ENCODE assay signal across 11 mouse cellular contexts in the genomic region with DNA sequence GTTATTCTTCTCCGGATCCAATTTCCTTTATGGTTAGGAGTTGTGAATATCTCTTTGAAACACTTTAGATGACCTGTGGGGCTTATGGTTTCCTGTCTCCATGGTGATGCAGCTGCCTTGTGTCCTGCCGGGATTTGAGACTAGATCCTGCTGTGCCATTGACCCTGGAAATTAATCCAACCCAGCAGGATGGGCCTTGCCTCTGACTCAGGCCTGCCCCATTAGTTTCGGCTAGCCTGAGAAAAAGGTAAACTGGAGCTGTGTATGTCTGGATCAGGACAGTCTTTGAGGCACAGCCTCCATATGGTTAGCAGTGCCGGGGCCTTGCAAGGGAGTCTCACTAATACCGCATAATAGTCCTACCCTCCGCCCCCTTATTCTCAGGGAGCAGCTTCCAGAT. TPM values are rescaled to one million over a fixed set of nuclear protein-coding genes. Genes with fewer than 3 reads are reported as not detected.
A peak's percentile ranks its signal among the peaks of the same experiment; 100 is the strongest.
DNase-seq lines count a peak whose midpoint lies in the region; ATAC-seq and TF ChIP-seq lines count a peak whose summit lies in the region.
"Had no signal": no experiment of that assay in that cellular context is flagged by ENCODE, and none has a peak within 500 bp of the region (broad histone marks: within the 10 kb centered on the region; RNA-seq: fewer than 3 reads in every experiment).

No protein-coding gene starts in this region.

- no peak overlapping the region for H3K4me2 ChIP-seq in hindbrain, embryonic 14.5 days (replicated peaks)
- no peak overlapping the region for H3K4me2 ChIP-seq in hindbrain, embryonic 16.5 days (ENCODE audit: low read length)
- H3K4me2 ChIP-seq in embryonic facial prominence, embryonic 14.5 days (ENCODE audit: low read depth, low read length), result no peak overlapping the region
- no peak overlapping the region for H3K4me2 ChIP-seq in neural tube, embryonic 11.5 days (ENCODE audit: low read depth)

- H3K36me3 ChIP-seq in hindbrain, embryonic 14.5 days (replicated peaks; ENCODE audit: control insufficient read depth, insufficient read depth), result no peaks in the 10 kb centered on the region
- no peaks in the 10 kb centered on the region for H3K36me3 ChIP-seq in hindbrain, embryonic 16.5 days (ENCODE audit: control insufficient read depth, insufficient read depth, low read length)
- no peaks in the 10 kb centered on the region for H3K36me3 ChIP-seq in embryonic facial prominence, embryonic 14.5 days (ENCODE audit: control insufficient read depth, insufficient read depth, low read length)
- no peaks in the 10 kb centered on the region for H3K36me3 ChIP-seq in neural tube, embryonic 11.5 days (ENCODE audit: control insufficient read depth, insufficient read depth, low read length)

- no peak overlapping the region for H3K27ac ChIP-seq in hindbrain, embryonic 14.5 days
- no peak overlapping the region for H3K27ac ChIP-seq in hindbrain, embryonic 16.5 days (ENCODE audit: low read depth, low read length)
- H3K27ac ChIP-seq in embryonic facial prominence, embryonic 14.5 days (replicated peaks; ENCODE audit: low read depth, low read length), result no peak overlapping the region
- H3K27ac ChIP-seq in neural tube, embryonic 11.5 days (ENCODE audit: low read depth, low read length), result no peak overlapping the region

- no peak overlapping the region for H3K4me3 ChIP-seq in hindbrain, embryonic 14.5 days (replicated peaks; ENCODE audit: low read length)
- H3K4me3 ChIP-seq in hindbrain, embryonic 16.5 days (ENCODE audit: low read length), result no peak overlapping the region
- no peak overlapping the region for H3K4me3 ChIP-seq in embryonic facial prominence, embryonic 14.5 days (ENCODE audit: low read depth, low read length)
- no peak overlapping the region for H3K4me3 ChIP-seq in neural tube, embryonic 11.5 days (ENCODE audit: low read depth, low read length)

- no peaks in the 10 kb centered on the region for H3K9me3 ChIP-seq in hindbrain, embryonic 14.5 days (ENCODE audit: control insufficient read depth, low read length)
- no peaks in the 10 kb centered on the region for H3K9me3 ChIP-seq in hindbrain, embryonic 16.5 days (ENCODE audit: control insufficient read depth, low read length)
- H3K9me3 ChIP-seq in embryonic facial prominence, embryonic 14.5 days (ENCODE audit: control insufficient read depth, low read length), result no peaks in the 10 kb centered on the region
- H3K9me3 ChIP-seq in neural tube, embryonic 11.5 days (ENCODE audit: control insufficient read depth, low read length), result no peaks in the 10 kb centered on the region

- no peak for TF ChIP-seq POLR2A in brain, embryonic 14.5 days (IDR thresholded peaks at IDR 0.05; ENCODE audit: borderline replicate concordance, extremely low read depth, insufficient read depth, insufficient read length, poor library complexity, severe bottlenecking)

- no peak for TF ChIP-seq CTCF in brain, embryonic 14.5 days (IDR thresholded peaks at IDR 0.05; ENCODE audit: borderline replicate concordance, extremely low read depth, insufficient read depth, insufficient read length)

- H3K4me1 ChIP-seq in hindbrain, embryonic 14.5 days (replicated peaks; ENCODE audit: control insufficient read depth, insufficient read depth, low read length), result peaks cover 9% of the 10 kb centered on the region; the same call in 1 of the 2 replicates
- H3K4me1 ChIP-seq in hindbrain, embryonic 16.5 days (ENCODE audit: control insufficient read depth, insufficient read depth, low read depth, low read length), result peaks cover 13% of the 10 kb centered on the region
- peaks cover 8% of the 10 kb centered on the region for H3K4me1 ChIP-seq in embryonic facial prominence, embryonic 14.5 days (ENCODE audit: control insufficient read depth, insufficient read depth, low read length)
- H3K4me1 ChIP-seq in neural tube, embryonic 11.5 days (ENCODE audit: control insufficient read depth, insufficient read depth, low read length), result peaks cover 7% of the 10 kb centered on the region; the same call in 1 of the 2 replicates

- ATAC-seq in hindbrain, embryonic 14.5 days (ENCODE audit: low FRiP score), result 0 out of 2 replicates have a peak, but pooled peaks have one; percentile 24
- no peak for ATAC-seq in hindbrain, embryonic 16.5 days
- ATAC-seq in embryonic facial prominence, embryonic 14.5 days (ENCODE audit: low read depth), result peak; percentile 42; the same call in 1 of the 2 replicates
- no peak for ATAC-seq in neural tube, embryonic 11.5 days (ENCODE audit: insufficient read depth, low FRiP score, low TSS enrichment)

- WGBS in hindbrain, embryonic 14.5 days, result 16% methylated on average over 6 of the region's 6 CpGs
- WGBS in hindbrain, embryonic 16.5 days, result 24% methylated on average over 6 of the region's 6 CpGs
- WGBS in embryonic facial prominence, embryonic 14.5 days, result 33% methylated on average over 6 of the region's 6 CpGs
- 18% methylated on average over 6 of the region's 6 CpGs for WGBS in neural tube, embryonic 11.5 days

- no peak overlapping the region for H3K9ac ChIP-seq in hindbrain, embryonic 14.5 days
- H3K9ac ChIP-seq in hindbrain, embryonic 16.5 days (ENCODE audit: low read depth, low read length), result no peak overlapping the region
- no peak overlapping the region for H3K9ac ChIP-seq in embryonic facial prominence, embryonic 14.5 days (ENCODE audit: low read depth, low read length)
- H3K9ac ChIP-seq in neural tube, embryonic 11.5 days (ENCODE audit: low read length), result no peak overlapping the region

- H3K27me3 ChIP-seq in hindbrain, embryonic 14.5 days (ENCODE audit: control insufficient read depth, insufficient read depth, low read length), result peaks cover 44% of the 10 kb centered on the region
- peaks cover 10% of the 10 kb centered on the region for H3K27me3 ChIP-seq in hindbrain, embryonic 16.5 days (replicated peaks; ENCODE audit: control insufficient read depth, insufficient read depth, low read length)
- peaks cover 35% of the 10 kb centered on the region for H3K27me3 ChIP-seq in embryonic facial prominence, embryonic 14.5 days (replicated peaks; ENCODE audit: control insufficient read depth, insufficient read depth, low read length)
- H3K27me3 ChIP-seq in neural tube, embryonic 11.5 days (ENCODE audit: control insufficient read depth, insufficient read depth, low read length), result peaks cover 16% of the 10 kb centered on the region

- DNase-seq in hindbrain, embryonic 14.5 days (ENCODE audit: low spot score), result no peak
- DNase-seq in brain, embryonic 14.5 days (ENCODE audit: low read depth), result peak; percentile 51
- DNase-seq in embryonic facial prominence, embryonic 14.5 days (ENCODE audit: low spot score), result no peak
- DNase-seq in neural tube, embryonic 11.5 days (ENCODE audit: low spot score), result peak; percentile 31
- DNase-seq in urinary bladder, postnatal 25 days (ENCODE audit: low spot score), result no peak
- no peak for DNase-seq in right cerebral cortex, adult 18-20 months
- DNase-seq: cerebellum, adult 11 months; kidney, adult 18-20 months; liver; lung, adult 2 months had no signal

RNA-seq across cellular contexts. Expression of gene Galnt12, which starts 1.9 kb away (rescaled TPM):
- polyA plus RNA-seq in hindbrain, embryonic 14.5 days (2014; fragmentation: Nextera tagmentation; extraction: Ambion mirVana), result 1.2 TPM in 2 replicates
- 0.97 and 1.1 TPM in 2 replicates for polyA plus RNA-seq in hindbrain, embryonic 16.5 days (2015; fragmentation: Nextera tagmentation; extraction: Ambion mirVana)
- 1.5 and 2.1 TPM in 2 replicates for polyA plus RNA-seq in brain, embryonic 14.5 days (2012; rRNA removed)
- polyA plus RNA-seq in embryonic facial prominence, embryonic 14.5 days (2014; fragmentation: Nextera tagmentation; extraction: Ambion mirVana), result 4.5 and 6.4 TPM in 2 replicates
- polyA plus RNA-seq in neural tube, embryonic 11.5 days (2014; fragmentation: Nextera tagmentation; extraction: Ambion mirVana), result 3.0 and 3.7 TPM in 2 replicates

RNA-seq across cellular contexts. Expression of gene Anks6, which starts 36.4 kb away (rescaled TPM):
- 4.8 and 5.0 TPM in 2 replicates for polyA plus RNA-seq in hindbrain, embryonic 14.5 days (2014; fragmentation: Nextera tagmentation; extraction: Ambion mirVana)
- polyA plus RNA-seq in hindbrain, embryonic 16.5 days (2015; fragmentation: Nextera tagmentation; extraction: Ambion mirVana), result 3.0 and 4.1 TPM in 2 replicates
- polyA plus RNA-seq in brain, embryonic 14.5 days (2012; rRNA removed), result 17.2 and 17.3 TPM in 2 replicates
- polyA plus RNA-seq in embryonic facial prominence, embryonic 14.5 days (2014; fragmentation: Nextera tagmentation; extraction: Ambion mirVana), result 5.9 and 6.3 TPM in 2 replicates
- 4.1 and 4.2 TPM in 2 replicates for polyA plus RNA-seq in neural tube, embryonic 11.5 days (2014; fragmentation: Nextera tagmentation; extraction: Ambion mirVana)

Comparison
In these comparisons a context has a peak if more than half of its experiments do, and no peak if none do; other contexts are left out.
1. ATAC-seq: peak in hindbrain, embryonic 14.5 days (single experiment) and embryonic facial prominence, embryonic 14.5 days (single experiment); none in hindbrain, embryonic 16.5 days (single experiment) and neural tube, embryonic 11.5 days (single experiment).
2. DNase-seq: peak in brain, embryonic 14.5 days (single experiment) and neural tube, embryonic 11.5 days (single experiment); none in hindbrain, embryonic 14.5 days (single experiment), embryonic facial prominence, embryonic 14.5 days (single experiment), urinary bladder, postnatal 25 days (single experiment) and right cerebral cortex, adult 18-20 months (single experiment).